Mouse (Mus musculus): ENCODE measurements around the gene Cxcl14. TPM values are rescaled to one million over a fixed set of nuclear protein-coding genes. Genes with fewer than 3 reads are reported as not detected.

Gene Cxcl14
- polyA plus RNA-seq, 1 experiment from 2014 or later: 2.2 TPM

DNA sequence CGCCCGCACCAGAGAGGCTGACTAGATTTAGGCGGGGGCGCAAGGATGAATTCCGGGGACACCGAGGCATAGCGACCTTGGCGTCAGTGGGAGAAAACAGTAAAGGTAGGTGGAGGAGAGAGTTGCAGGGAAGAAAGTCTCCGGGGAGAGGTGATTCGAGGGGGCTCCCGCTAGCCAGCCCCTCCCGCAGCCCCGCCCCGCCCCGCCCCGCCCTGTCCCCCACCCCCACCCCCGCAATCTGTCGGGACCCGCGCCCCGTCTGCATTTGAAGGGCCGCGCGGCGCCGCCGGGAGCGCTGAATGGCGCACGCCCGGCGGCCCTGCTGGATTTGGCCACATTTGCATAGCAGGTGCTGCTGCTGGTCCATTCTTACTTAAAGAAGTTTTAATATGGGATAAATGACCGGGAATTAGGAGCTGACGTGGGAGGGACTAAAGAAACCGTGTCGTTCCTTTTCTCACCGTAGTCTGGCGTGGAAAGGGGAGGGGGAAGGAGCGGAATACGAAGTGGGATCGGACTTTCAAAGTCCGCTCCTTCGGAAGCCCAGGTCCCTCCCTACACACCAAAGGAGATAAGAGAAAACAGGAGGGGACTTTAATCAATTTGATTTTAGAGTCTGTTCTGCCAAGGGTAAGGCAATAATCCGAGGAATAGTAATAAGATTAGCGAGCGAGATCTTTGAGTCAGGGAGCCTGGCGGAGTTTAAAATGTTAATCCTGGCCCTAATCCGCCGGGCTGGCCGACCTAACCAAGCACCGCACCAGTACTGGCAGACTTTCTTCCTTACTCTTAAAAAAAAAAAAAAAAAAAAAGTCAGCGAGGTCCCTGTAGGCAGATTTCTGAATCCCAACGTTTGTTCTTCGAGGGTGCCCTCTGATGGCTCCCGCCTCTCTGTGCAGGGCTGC, 37.1 kb downstream of the Cxcl14 start:
- Histone ChIP-seq H3K9ac (peak overlapping the region; percentile 28; the same call in 1 of the 2 replicates), H3K4me2 (replicated peaks) (peak overlapping the region; percentile 56), H3K27ac (no peak overlapping the region), H3K4me3 (replicated peaks; ENCODE audit: low read length) (peak overlapping the region; percentile 22), H3K36me3 (replicated peaks; ENCODE audit: control insufficient read depth, insufficient read depth) (no peaks in the 10 kb centered on the region), H3K4me1 (replicated peaks; ENCODE audit: control insufficient read depth, insufficient read depth, low read length) (peaks cover 16% of the 10 kb centered on the region; the same call in 1 of the 2 replicates), H3K9me3 (ENCODE audit: control insufficient read depth, low read length) (no peaks in the 10 kb centered on the region), H3K27me3 (ENCODE audit: control insufficient read depth, insufficient read depth, low read length) (peaks cover 100% of the 10 kb centered on the region)
- DNase-seq (ENCODE audit: low spot score) (no peak), ATAC-seq (ENCODE audit: low FRiP score) (no peak)
- under 1% methylated on average over 53 of the region's 55 CpGs for WGBS

DNA sequence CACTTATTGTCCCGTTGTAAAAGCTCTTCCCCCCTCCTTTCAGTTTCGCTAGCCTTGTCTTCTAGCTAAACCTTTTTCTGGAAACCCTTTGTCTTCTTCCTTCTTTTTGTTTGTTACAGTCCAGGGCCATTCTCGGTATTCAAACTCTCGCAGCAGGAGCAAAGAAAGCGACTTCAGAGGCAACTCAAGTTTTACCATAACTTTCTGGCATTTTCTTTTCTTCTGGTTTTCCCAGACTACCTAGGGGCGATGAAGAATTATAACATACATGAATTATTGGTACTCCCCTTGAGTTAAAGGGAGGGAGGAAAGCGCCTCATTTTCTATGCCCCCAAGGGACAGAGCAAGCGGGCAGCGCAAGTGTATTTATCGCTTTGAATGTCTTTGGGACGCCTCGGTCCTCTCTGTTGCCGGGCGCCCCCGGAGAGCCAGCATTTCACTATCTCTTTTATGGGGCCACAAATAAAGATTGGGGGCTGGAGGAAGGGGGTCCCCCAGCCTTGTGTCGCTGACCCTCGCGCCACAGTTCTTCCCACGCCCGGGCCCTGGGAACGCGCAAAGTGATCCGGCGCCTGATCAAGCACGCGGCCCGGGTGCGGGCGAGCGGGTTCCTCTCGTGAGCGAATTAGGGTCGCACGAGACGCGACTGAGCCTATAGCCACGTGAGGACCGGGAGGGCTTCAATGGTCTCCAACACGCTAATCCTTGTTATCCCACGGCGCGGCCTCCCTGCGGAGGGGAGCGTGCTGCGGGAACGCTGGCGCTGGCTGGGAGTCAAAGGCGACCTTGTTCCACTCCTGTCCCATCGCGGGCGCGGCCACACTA, 37.9 kb downstream of the Cxcl14 start:
- Histone ChIP-seq H3K36me3 (replicated peaks; ENCODE audit: control insufficient read depth, insufficient read depth) (no peaks in the 10 kb centered on the region), H3K27ac (no peak overlapping the region), H3K4me1 (replicated peaks; ENCODE audit: control insufficient read depth, insufficient read depth, low read length) (peaks cover 16% of the 10 kb centered on the region; the same call in 1 of the 2 replicates), H3K27me3 (ENCODE audit: control insufficient read depth, insufficient read depth, low read length) (peaks cover 100% of the 10 kb centered on the region), H3K9me3 (ENCODE audit: control insufficient read depth, low read length) (no peaks in the 10 kb centered on the region), H3K4me3 (replicated peaks; ENCODE audit: low read length) (peak overlapping the region; percentile 22), H3K9ac (peak overlapping the region; percentile 28; the same call in 1 of the 2 replicates), H3K4me2 (replicated peaks) (peak overlapping the region; percentile 56)
- no peak for ATAC-seq (ENCODE audit: low FRiP score)
- WGBS: under 1% methylated on average over 52 of the region's 52 CpGs
- DNase-seq (ENCODE audit: low spot score): no peak

DNA sequence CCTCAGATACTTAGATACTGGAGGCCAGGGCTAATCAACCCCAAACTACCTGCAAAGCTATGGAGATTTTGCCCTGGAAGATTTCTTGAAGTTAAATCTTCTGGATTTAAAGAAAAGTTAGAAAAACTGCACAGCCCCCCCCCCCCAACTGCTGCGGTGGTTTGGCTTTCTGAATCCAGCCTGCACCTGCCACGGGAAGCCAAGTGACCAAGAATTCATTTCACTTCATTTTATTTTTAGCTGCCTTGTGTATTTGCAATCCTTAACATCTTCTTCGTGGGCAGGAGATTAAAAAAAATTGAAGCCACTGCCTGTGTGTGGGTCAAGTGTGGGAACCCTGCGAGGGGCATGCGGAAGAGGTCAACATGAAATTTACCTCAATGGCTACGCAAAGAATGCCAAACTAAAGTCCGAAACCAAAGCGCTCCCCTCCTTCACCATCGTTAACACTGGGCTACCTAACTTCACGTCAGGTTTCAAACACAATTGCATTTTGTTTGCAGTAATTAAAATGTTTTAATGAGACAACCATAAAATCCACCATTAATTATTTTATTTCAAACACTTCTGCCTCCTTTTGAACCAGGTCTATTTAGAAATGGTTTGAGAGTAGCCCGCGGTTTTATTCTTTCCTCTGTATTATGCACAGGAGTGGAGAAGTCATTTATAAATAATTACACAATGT, 38.7 kb downstream of the Cxcl14 start:
- no peaks in the 10 kb centered on the region for H3K9me3 ChIP-seq (ENCODE audit: control insufficient read depth, low read length)
- H3K36me3 ChIP-seq (replicated peaks; ENCODE audit: control insufficient read depth, insufficient read depth): no peaks in the 10 kb centered on the region
- H3K4me1 ChIP-seq (replicated peaks; ENCODE audit: control insufficient read depth, insufficient read depth, low read length): peaks cover 16% of the 10 kb centered on the region; the same call in 1 of the 2 replicates
- DNase-seq (ENCODE audit: low spot score) (no peak), ATAC-seq (ENCODE audit: low FRiP score) (no peak)
- H3K9ac ChIP-seq: no peak overlapping the region
- no peak overlapping the region for H3K4me3 ChIP-seq (replicated peaks; ENCODE audit: low read length)
- H3K4me2 ChIP-seq (replicated peaks): no peak overlapping the region
- H3K27ac ChIP-seq: no peak overlapping the region
- H3K27me3 ChIP-seq (ENCODE audit: control insufficient read depth, insufficient read depth, low read length): peaks cover 100% of the 10 kb centered on the region
- WGBS: 5% methylated on average over 12 of the region's 12 CpGs

DNA sequence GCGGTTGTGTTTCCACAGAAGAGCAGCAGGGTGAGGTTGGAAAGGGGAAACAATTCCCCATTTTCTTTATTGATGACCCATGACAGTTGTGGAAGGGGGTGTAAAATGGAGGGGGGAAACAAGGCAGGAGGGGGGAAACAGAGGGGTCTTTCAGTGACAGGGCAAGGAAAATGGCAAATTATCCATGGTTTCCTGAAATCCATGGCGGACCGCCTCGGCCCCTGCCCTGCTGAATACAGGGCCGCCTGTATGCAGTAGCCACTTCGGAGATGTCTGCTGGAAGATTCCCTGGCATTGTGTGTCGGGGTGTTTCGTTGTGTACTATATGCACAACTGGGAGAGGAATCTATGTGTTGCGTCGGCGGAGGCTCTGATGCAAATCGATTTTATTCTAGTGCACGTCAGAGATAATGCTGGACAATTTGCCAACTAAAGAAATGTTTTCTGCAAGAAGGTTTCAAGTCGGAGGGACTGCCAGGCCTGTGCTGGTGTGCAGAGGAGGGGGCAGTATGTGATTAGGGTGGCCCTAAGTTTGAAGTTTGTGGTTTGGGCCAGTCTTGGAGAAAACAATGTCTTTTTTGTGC, 39.5 kb downstream of the Cxcl14 start:
- ATAC-seq (ENCODE audit: low FRiP score) (no peak), DNase-seq (ENCODE audit: low spot score) (no peak)
- WGBS: 5% methylated on average over 14 of the region's 14 CpGs

DNA sequence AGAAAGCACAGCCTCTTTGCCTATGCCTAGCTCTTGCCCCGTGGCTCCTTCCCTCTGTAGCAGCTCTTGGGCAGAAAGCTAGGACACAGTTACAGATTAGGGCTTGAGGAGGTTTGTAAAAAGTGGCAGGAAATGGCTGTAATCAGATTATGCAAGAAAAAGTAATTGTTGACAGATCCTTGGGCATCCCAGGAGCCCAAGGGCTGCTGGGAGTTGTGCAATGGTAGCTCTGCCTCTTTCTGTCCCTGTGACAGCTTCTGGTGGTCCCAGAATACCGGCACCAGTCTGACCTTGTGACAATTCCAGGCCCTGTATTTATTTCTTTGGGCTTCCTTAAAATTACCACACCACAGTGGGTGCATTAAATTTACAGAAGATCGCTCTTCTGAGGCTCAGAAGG, 43.0 kb downstream of the Cxcl14 start:
- H3K4me3 ChIP-seq (replicated peaks; ENCODE audit: low read length): no peak overlapping the region
- no peak overlapping the region for H3K4me2 ChIP-seq (replicated peaks)
- no peaks in the 10 kb centered on the region for H3K9me3 ChIP-seq (ENCODE audit: control insufficient read depth, low read length)
- H3K27me3 ChIP-seq (ENCODE audit: control insufficient read depth, insufficient read depth, low read length): peaks cover 100% of the 10 kb centered on the region
- no peak for ATAC-seq (ENCODE audit: low FRiP score)
- H3K27ac ChIP-seq: no peak overlapping the region
- no peaks in the 10 kb centered on the region for H3K36me3 ChIP-seq (replicated peaks; ENCODE audit: control insufficient read depth, insufficient read depth)
- H3K9ac ChIP-seq: no peak overlapping the region
- WGBS: 14% methylated on average over 3 of the region's 3 CpGs
- no peak for DNase-seq (ENCODE audit: low spot score)
- peaks cover 11% of the 10 kb centered on the region; the same call in 1 of the 2 replicates for H3K4me1 ChIP-seq (replicated peaks; ENCODE audit: control insufficient read depth, insufficient read depth, low read length)

More for the DNA sequence above, 39.5 kb downstream of the Cxcl14 start:
- Histone ChIP-seq H3K27ac (no peak overlapping the region), H3K4me3 (replicated peaks; ENCODE audit: low read length) (no peak overlapping the region), H3K9me3 (ENCODE audit: control insufficient read depth, low read length) (no peaks in the 10 kb centered on the region), H3K36me3 (replicated peaks; ENCODE audit: control insufficient read depth, insufficient read depth) (no peaks in the 10 kb centered on the region), H3K9ac (no peak overlapping the region), H3K4me1 (replicated peaks; ENCODE audit: control insufficient read depth, insufficient read depth, low read length) (peaks cover 21% of the 10 kb centered on the region; the same call in 1 of the 2 replicates), H3K4me2 (replicated peaks) (no peak overlapping the region), H3K27me3 (ENCODE audit: control insufficient read depth, insufficient read depth, low read length) (peaks cover 100% of the 10 kb centered on the region)

DNA sequence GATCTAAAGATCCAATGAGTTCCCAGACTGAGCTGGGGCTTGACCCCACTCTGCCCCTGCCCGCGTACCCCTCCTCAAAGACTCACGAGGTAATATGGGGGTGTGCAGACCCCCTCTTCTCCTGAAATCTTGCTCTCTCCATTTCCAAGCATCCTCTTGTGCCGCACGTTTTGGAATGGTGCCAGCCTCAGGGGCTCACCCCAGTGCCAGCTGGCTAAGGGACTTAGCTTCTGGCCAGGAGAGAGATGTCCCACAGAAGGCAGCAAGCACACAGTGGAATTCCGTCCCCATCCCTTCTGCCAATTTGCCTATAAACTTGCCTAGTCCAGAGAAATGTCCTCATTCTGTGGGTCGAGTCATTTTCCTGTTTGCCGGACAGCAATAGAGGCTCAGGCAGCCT, 43.6 kb downstream of the Cxcl14 start:
- H3K36me3 ChIP-seq (replicated peaks; ENCODE audit: control insufficient read depth, insufficient read depth): no peaks in the 10 kb centered on the region
- DNase-seq (ENCODE audit: low spot score): peak; percentile 38
- 8% methylated on average over 8 of the region's 8 CpGs for WGBS
- peak overlapping the region; percentile 32; the same call in 1 of the 2 replicates for H3K4me3 ChIP-seq (replicated peaks; ENCODE audit: low read length)
- H3K27me3 ChIP-seq (ENCODE audit: control insufficient read depth, insufficient read depth, low read length): peaks cover 100% of the 10 kb centered on the region
- no peak overlapping the region for H3K9ac ChIP-seq
- no peak for ATAC-seq (ENCODE audit: low FRiP score)
- H3K4me2 ChIP-seq (replicated peaks): peak overlapping the region; percentile 57
- peaks cover 10% of the 10 kb centered on the region; the same call in 1 of the 2 replicates for H3K4me1 ChIP-seq (replicated peaks; ENCODE audit: control insufficient read depth, insufficient read depth, low read length)
- no peaks in the 10 kb centered on the region for H3K9me3 ChIP-seq (ENCODE audit: control insufficient read depth, low read length)
- no peak overlapping the region for H3K27ac ChIP-seq

DNA sequence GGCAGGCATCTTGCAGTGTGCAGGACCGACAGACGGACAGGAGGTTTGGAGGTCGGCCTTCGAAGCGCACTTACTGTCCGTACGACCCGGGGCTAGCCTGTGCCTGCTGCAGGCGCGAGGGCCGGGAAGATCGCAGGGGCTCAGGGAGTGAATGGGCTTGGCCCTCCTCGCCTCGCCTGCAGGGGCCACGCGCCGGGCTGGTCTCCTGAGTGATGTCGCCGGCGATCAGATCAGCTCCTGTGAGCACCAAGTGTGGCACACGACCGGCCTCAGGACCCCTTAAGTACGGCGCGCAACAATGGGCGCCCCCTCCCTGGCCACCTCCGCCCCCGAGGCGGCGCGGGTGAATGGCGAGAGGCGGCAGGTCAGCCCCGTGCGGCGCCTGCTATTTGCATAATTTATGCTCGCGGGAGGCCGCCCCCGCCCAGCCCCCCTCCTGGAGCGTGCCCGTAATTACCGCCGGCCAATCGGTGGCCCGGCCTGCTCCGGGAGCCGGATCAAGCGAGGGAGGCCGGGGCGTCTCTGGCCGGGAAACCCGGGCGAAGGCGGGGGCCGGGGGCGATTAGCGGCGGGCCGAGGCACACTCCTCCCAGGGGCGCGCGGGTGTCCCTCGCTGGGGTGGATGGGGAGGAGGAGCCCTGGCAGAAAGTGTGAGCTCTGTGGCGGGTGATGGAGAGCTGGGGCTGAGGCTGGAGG, 44.3 kb downstream of the Cxcl14 start, which contains the start of gene Neurog1:
Gene Neurog1 (minus strand): TSS at position 240 of the 696 bp plus-strand sequence.
- ATAC-seq (ENCODE audit: low FRiP score) (peak; percentile 76), DNase-seq (ENCODE audit: low spot score) (no peak)
- Histone ChIP-seq H3K4me1 (replicated peaks; ENCODE audit: control insufficient read depth, insufficient read depth, low read length) (peaks cover 10% of the 10 kb centered on the region; the same call in 1 of the 2 replicates), H3K36me3 (replicated peaks; ENCODE audit: control insufficient read depth, insufficient read depth) (no peaks in the 10 kb centered on the region), H3K4me2 (replicated peaks) (peak within 1 kb of the TSS; percentile 57), H3K27ac (no peak within 1 kb of the TSS), H3K9me3 (ENCODE audit: control insufficient read depth, low read length) (no peaks in the 10 kb centered on the region), H3K27me3 (ENCODE audit: control insufficient read depth, insufficient read depth, low read length) (peaks cover 100% of the 10 kb centered on the region), H3K4me3 (replicated peaks; ENCODE audit: low read length) (peak within 1 kb of the TSS; percentile 32), H3K9ac (peak within 1 kb of the TSS; percentile 16; the same call in 1 of the 2 replicates)
- under 1% methylated on average over 55 of the region's 65 CpGs for WGBS

Data from hindbrain, embryonic 14.5 days (tissue).